Mouse (Mus musculus) common myeloid progenitor, adult 5-6 weeks (primary cell): ENCODE data around the gene Gm43738. TPM values are rescaled to one million over a fixed set of nuclear protein-coding genes. Genes with fewer than 3 reads are reported as not detected.
A peak's percentile ranks its signal among the peaks of the same experiment; 100 is the strongest.

ENCODE experiments used
- ATAC-seq: replicated peaks from 2 replicates; pipeline ENCODE4 v1.8.0; 2016; ENCODE audit warnings: low read depth, mild to moderate bottlenecking, moderate TSS enrichment, inconsistent platforms; ENCODE audit not compliant: poor library complexity, severe bottlenecking
- total RNA-seq: library from RNA; stranded (forward); fragments of 200-1000, 187-1606 nt; gene quantifications from 2 replicates; pipeline ENCODE4 v1.2.3, GENCODE M21; 2017

The Gm43738 gene
- total RNA-seq, 1 experiment from 2014 or later: not detected

DNA sequence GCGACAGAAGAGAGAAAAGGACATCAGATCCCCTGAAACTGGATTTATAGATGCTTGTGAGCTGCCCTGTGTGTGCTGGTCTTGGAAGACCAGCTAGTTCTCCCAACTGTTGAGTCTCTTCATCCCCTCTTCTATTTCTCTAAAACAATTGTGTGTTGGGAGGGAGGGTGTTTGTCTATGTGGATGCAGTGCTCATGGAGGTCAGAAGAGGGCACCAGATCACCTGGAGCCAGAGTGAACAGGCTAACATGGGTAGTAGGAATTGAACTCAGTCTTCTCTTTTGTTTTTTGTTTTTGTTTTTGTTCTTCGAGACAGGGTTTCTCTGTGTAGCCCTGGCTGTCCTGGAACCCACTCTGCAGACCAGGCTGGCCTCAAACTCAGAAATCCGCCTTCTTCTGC lies 42.1 kb downstream of the Gm43738 start:
- ATAC-seq: peak; percentile 84

DNA sequence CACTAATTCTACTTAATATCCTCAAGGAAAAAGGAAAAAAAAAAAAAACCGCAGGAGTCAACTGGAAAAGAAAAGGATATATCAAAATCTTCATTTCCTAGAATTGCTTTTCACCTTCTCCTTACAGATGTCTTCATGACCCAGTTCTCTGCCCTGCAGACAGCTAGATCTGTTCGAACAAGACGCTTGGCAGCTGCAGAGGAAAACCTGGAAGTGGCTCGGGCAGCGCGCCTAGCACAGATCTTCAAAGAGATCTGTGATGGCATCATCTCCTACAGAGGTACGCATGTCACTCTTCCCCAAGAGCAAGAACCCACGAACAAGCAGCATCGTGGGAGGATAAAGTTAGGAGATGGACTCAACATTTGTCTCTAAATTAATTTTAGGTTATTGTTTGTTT lies 42.5 kb downstream of the Gm43738 start:
- ATAC-seq: no peak

DNA sequence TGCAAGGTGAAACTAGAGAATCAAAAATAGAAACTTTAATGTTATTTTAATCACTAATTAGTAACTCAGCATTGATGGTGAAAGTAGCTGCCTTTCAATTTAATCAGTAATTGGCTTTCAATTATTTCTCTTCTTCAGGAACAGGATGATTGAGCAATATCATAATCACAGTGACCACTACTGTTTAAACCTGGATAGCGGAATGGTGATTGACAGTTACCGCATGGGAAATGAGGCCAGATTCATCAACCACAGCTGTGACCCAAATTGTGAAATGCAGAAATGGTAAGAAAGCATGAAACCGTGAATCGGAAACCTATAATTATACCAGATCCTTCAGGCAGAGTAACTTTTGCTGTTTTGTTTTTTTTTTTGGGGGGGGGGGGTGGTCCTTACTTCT lies 57.5 kb downstream of the Gm43738 start:
- ATAC-seq: no peak

Other genes starting within 250 kb of the Gm43738 start
- 34.5 and 46.1 TPM in 2 replicates for gene Msto1, start 187.1 kb downstream of the Gm43738 start, total RNA-seq
- gene Ash1l, start 150.5 kb downstream of the Gm43738 start, total RNA-seq: 30.2 and 37.4 TPM in 2 replicates
- gene Dap3, start 149.9 kb downstream of the Gm43738 start, total RNA-seq: 93.1 and 111 TPM in 2 replicates
- 15.8 and 18.3 TPM in 2 replicates for gene Rusc1, start 7.8 kb downstream of the Gm43738 start, total RNA-seq
- 102 and 103 TPM in 2 replicates for gene Fdps, start 860 bp upstream of the Gm43738 start, total RNA-seq
- gene Pklr, start 35.0 kb upstream of the Gm43738 start, total RNA-seq: 44.1 and 92.6 TPM in 2 replicates
- 0.37 and 0.53 TPM in 2 replicates for gene Hcn3, start 59.1 kb upstream of the Gm43738 start, total RNA-seq
- 48.5 and 80.8 TPM in 2 replicates for gene Clk2, start 63.7 kb upstream of the Gm43738 start, total RNA-seq
- gene Scamp3, start 76.4 kb upstream of the Gm43738 start, total RNA-seq: 29.2 and 46.9 TPM in 2 replicates
- gene Fam189b, start 82.0 kb upstream of the Gm43738 start, total RNA-seq: 4.5 and 8.6 TPM in 2 replicates
- gene Gba, start 101.8 kb upstream of the Gm43738 start, total RNA-seq: 37.8 and 41.5 TPM in 2 replicates
- gene Thbs3, start 114.1 kb upstream of the Gm43738 start, total RNA-seq: 0.09 TPM in 1 of 2 replicates, not detected in the other
- 81.9 and 104 TPM in 2 replicates for gene Mtx1, start 126.0 kb upstream of the Gm43738 start, total RNA-seq
- 0.29 TPM in 1 of 2 replicates, not detected in the other for gene Muc1, start 128.0 kb upstream of the Gm43738 start, total RNA-seq
- 142 and 159 TPM in 2 replicates for gene Krtcap2, start 144.9 kb upstream of the Gm43738 start, total RNA-seq
- gene Trim46, start 145.2 kb upstream of the Gm43738 start, total RNA-seq: 0.49 and 7.1 TPM in 2 replicates
- 63.6 and 66.6 TPM in 2 replicates for gene Dpm3, start 158.3 kb upstream of the Gm43738 start, total RNA-seq
- 32.5 and 65.3 TPM in 2 replicates for gene Slc50a1, start 169.5 kb upstream of the Gm43738 start, total RNA-seq
- gene Efna1, start 180.0 kb upstream of the Gm43738 start, total RNA-seq: not detected in 2 replicates
- gene Efna3, start 221.9 kb upstream of the Gm43738 start, total RNA-seq: not detected in 2 replicates
- 1.7 and 3.8 TPM in 2 replicates for gene Efna4, start 236.9 kb upstream of the Gm43738 start, total RNA-seq
- 34.0 and 35.2 TPM in 2 replicates for gene Adam15, start 248.9 kb upstream of the Gm43738 start, total RNA-seq